Comparison of ENCODE assay signal across 30 mouse cellular contexts in genomic region chr7:18818301-18818700, GRCm38 (mm10). TPM values are rescaled to one million over a fixed set of nuclear protein-coding genes. Genes with fewer than 3 reads are reported as not detected.
DNase-seq lines count a peak whose midpoint lies in the region; ATAC-seq and TF ChIP-seq lines count a peak whose summit lies in the region.
"Had no signal": no experiment of that assay in that cellular context is flagged by ENCODE, and none has a peak within 500 bp of the region (broad histone marks: within the 10 kb centered on the region; RNA-seq: fewer than 3 reads in every experiment).

No protein-coding gene starts in this region.

- H3K4me2 ChIP-seq in midbrain, postnatal 0 days (ENCODE audit: low read depth, low read length, poor library complexity, severe bottlenecking), result no peak overlapping the region
- H3K4me2 ChIP-seq: forebrain, embryonic 12.5 days; forebrain, embryonic 15.5 days; heart, embryonic 13.5 days; hindbrain, embryonic 12.5 days; hindbrain, embryonic 15.5 days had no signal

- no peak for ATAC-seq in midbrain, postnatal 0 days (ENCODE audit: low FRiP score)
- ATAC-seq: CD4-positive, CD25-positive, alpha-beta regulatory T cell, adult 4 months; forebrain, embryonic 15.5 days had no signal

- no peak overlapping the region for H3K9ac ChIP-seq in midbrain, postnatal 0 days (replicated peaks; ENCODE audit: low read length, poor library complexity, severe bottlenecking)
- H3K9ac ChIP-seq: forebrain, embryonic 12.5 days; forebrain, embryonic 15.5 days; heart, embryonic 13.5 days; hindbrain, embryonic 12.5 days; hindbrain, embryonic 15.5 days had no signal

- WGBS in heart, embryonic 10.5 days, result 77% methylated on average over 9 of the region's 9 CpGs
- 82% methylated on average over 9 of the region's 9 CpGs for WGBS in midbrain, postnatal 0 days

- intact Hi-C loops in gastrocnemius, postnatal 14 days (cut with DNase I; ENCODE audit: low total_unique reads), result no loop called here

- no peaks in the 10 kb centered on the region for H3K9me3 ChIP-seq in heart, embryonic 10.5 days
- H3K9me3 ChIP-seq in midbrain, postnatal 0 days (ENCODE audit: low read length), result no peaks in the 10 kb centered on the region
- H3K9me3 ChIP-seq: forebrain, embryonic 12.5 days; forebrain, embryonic 15.5 days; heart, embryonic 13.5 days; hindbrain, embryonic 12.5 days; hindbrain, embryonic 15.5 days had no signal

- H3K4me1 ChIP-seq in heart, embryonic 10.5 days, result no peaks in the 10 kb centered on the region
- no peaks in the 10 kb centered on the region for H3K4me1 ChIP-seq in midbrain, postnatal 0 days (ENCODE audit: insufficient read depth, low read length)
- H3K4me1 ChIP-seq: forebrain, embryonic 12.5 days; forebrain, embryonic 15.5 days; heart, embryonic 13.5 days; hindbrain, embryonic 12.5 days; hindbrain, embryonic 15.5 days had no signal

- TF ChIP-seq CTCF in midbrain, postnatal 0 days (IDR thresholded peaks at IDR 0.05), result no peak

- no peaks in the 10 kb centered on the region for H3K27me3 ChIP-seq in heart, embryonic 10.5 days (ENCODE audit: insufficient read depth, poor library complexity, severe bottlenecking)
- no peaks in the 10 kb centered on the region for H3K27me3 ChIP-seq in midbrain, postnatal 0 days (ENCODE audit: insufficient read depth, low read length)
- H3K27me3 ChIP-seq: forebrain, embryonic 12.5 days; forebrain, embryonic 15.5 days; heart, embryonic 13.5 days; hindbrain, embryonic 12.5 days; hindbrain, embryonic 15.5 days had no signal

- H3K36me3 ChIP-seq in heart, embryonic 10.5 days, result no peaks in the 10 kb centered on the region
- H3K36me3 ChIP-seq in midbrain, postnatal 0 days (ENCODE audit: insufficient read depth, low read length), result no peaks in the 10 kb centered on the region
- H3K36me3 ChIP-seq: forebrain, embryonic 12.5 days; forebrain, embryonic 15.5 days; heart, embryonic 13.5 days; hindbrain, embryonic 12.5 days; hindbrain, embryonic 15.5 days had no signal

- H3K27ac ChIP-seq in heart, embryonic 10.5 days, result no peak overlapping the region
- no peak overlapping the region for H3K27ac ChIP-seq in midbrain, postnatal 0 days (ENCODE audit: low read depth, low read length)
- H3K27ac ChIP-seq: forebrain, embryonic 12.5 days; forebrain, embryonic 15.5 days; heart, embryonic 13.5 days; hindbrain, embryonic 12.5 days; hindbrain, embryonic 15.5 days had no signal

- peak; percentile 66 for DNase-seq in heart, embryonic 10.5 days (ENCODE audit: low spot score)
- no peak for DNase-seq in heart, adult 9 months (ENCODE audit: low spot score in 2 of 2)
- DNase-seq in R1 (ENCODE audit: low read depth, low spot score) (peak; percentile 45), ZHBTc4 (ENCODE audit: low read depth, low spot score) (peak; percentile 44)
- no peak for DNase-seq in midbrain, postnatal 0 days (ENCODE audit: low spot score)
- no peak for DNase-seq in gastrocnemius, postnatal 14 days
- DNase-seq: adrenal gland, postnatal 10 days; adrenal gland, postnatal 36 days; cerebellum, adult 18-20 months; cerebellum, adult 9-10 months; cerebellum, postnatal 14 days; gastrocnemius, postnatal 36 days had no signal

- no peak overlapping the region for H3K4me3 ChIP-seq in heart, embryonic 10.5 days
- no peak overlapping the region for H3K4me3 ChIP-seq in midbrain, postnatal 0 days (ENCODE audit: low read depth, low read length)
- H3K4me3 ChIP-seq: forebrain, embryonic 12.5 days; forebrain, embryonic 15.5 days; heart, embryonic 13.5 days; hindbrain, embryonic 12.5 days; hindbrain, embryonic 15.5 days had no signal

RNA-seq across cellular contexts. Expression of gene Psg17, which starts 3.1 kb away (rescaled TPM):
- polyA plus RNA-seq in heart, embryonic 10.5 days (2016; fragmentation: Nextera tagmentation; extraction: Ambion mirVana), result not detected in 2 replicates
- total RNA-seq in midbrain, postnatal 0 days (2014; rRNA removed), result not detected in 2 replicates
- not detected in 2 replicates for polyA plus RNA-seq in midbrain, postnatal 0 days (2015; fragmentation: Nextera tagmentation; extraction: Ambion mirVana)
- not detected for total RNA-seq in gastrocnemius, postnatal 14 days (2021)
- total RNA-seq: adrenal gland, adult 18-20 months; adrenal gland, postnatal 10 days; adrenal gland, postnatal 36 days; gastrocnemius, adult 8-10 months; gastrocnemius, postnatal 36 days; granulocyte monocyte progenitor cell, adult 5-6 weeks; heart, adult 8-10 months; heart, postnatal 25 days; hematopoietic stem cell, adult 5-6 weeks; MEL had no signal
- polyA plus RNA-seq: C2C12; CD4-positive, CD25-positive, alpha-beta regulatory T cell, adult 4 months; embryonic facial prominence, embryonic 11.5 days; forebrain, embryonic 12.5 days; forebrain, embryonic 15.5 days; heart, embryonic 13.5 days; heart, embryonic 16.5 days; hindbrain, embryonic 12.5 days had no signal

RNA-seq across cellular contexts. Expression of gene Psg19, which starts 20.0 kb away (rescaled TPM):
- not detected in 2 replicates for polyA plus RNA-seq in heart, embryonic 10.5 days (2016; fragmentation: Nextera tagmentation; extraction: Ambion mirVana)
- not detected in 2 replicates for total RNA-seq in midbrain, postnatal 0 days (2014; rRNA removed)
- not detected in 2 replicates for polyA plus RNA-seq in midbrain, postnatal 0 days (2015; fragmentation: Nextera tagmentation; extraction: Ambion mirVana)
- total RNA-seq in gastrocnemius, postnatal 14 days (2021), result not detected
- total RNA-seq: adrenal gland, adult 18-20 months; adrenal gland, postnatal 10 days; adrenal gland, postnatal 36 days; gastrocnemius, adult 8-10 months; gastrocnemius, postnatal 36 days; granulocyte monocyte progenitor cell, adult 5-6 weeks; heart, adult 8-10 months; heart, postnatal 25 days; hematopoietic stem cell, adult 5-6 weeks; MEL had no signal
- polyA plus RNA-seq: C2C12; CD4-positive, CD25-positive, alpha-beta regulatory T cell, adult 4 months; embryonic facial prominence, embryonic 11.5 days; embryonic facial prominence, embryonic 14.5 days; forebrain, embryonic 12.5 days; forebrain, embryonic 15.5 days; heart, embryonic 13.5 days; heart, embryonic 16.5 days; hindbrain, embryonic 12.5 days; hindbrain, embryonic 15.5 days; intestine, embryonic 14.5 days had no signal

RNA-seq across cellular contexts. Expression of gene Mill2, which starts 21.5 kb away (rescaled TPM):
- 0.04 and 0.21 TPM in 2 replicates for polyA plus RNA-seq in heart, embryonic 10.5 days (2016; fragmentation: Nextera tagmentation; extraction: Ambion mirVana)
- total RNA-seq in midbrain, postnatal 0 days (2014; rRNA removed), result 2.0 and 3.3 TPM in 2 replicates
- 0.64 and 0.93 TPM in 2 replicates for polyA plus RNA-seq in midbrain, postnatal 0 days (2015; fragmentation: Nextera tagmentation; extraction: Ambion mirVana)
- total RNA-seq in gastrocnemius, postnatal 14 days (2021), result 1 to 10 TPM; 2.6 to 3.2 TPM
- total RNA-seq: granulocyte monocyte progenitor cell, adult 5-6 weeks had no signal

RNA-seq across cellular contexts. Expression of gene Pglyrp1, which starts 52.8 kb away (rescaled TPM):
- polyA plus RNA-seq in heart, embryonic 10.5 days (2016; fragmentation: Nextera tagmentation; extraction: Ambion mirVana), result 0.26 and 0.43 TPM in 2 replicates
- 17.3 and 18.2 TPM in 2 replicates for total RNA-seq in midbrain, postnatal 0 days (2014; rRNA removed)
- 26.8 and 27.1 TPM in 2 replicates for polyA plus RNA-seq in midbrain, postnatal 0 days (2015; fragmentation: Nextera tagmentation; extraction: Ambion mirVana)
- 1 to 10 TPM; 1.4 to 1.5 TPM for total RNA-seq in gastrocnemius, postnatal 14 days (2021)
- total RNA-seq: MEL had no signal

Comparison
In these comparisons a context has a peak if more than half of its experiments do, and no peak if none do; other contexts are left out.
1. DNase-seq: peak in heart, embryonic 10.5 days (single experiment), R1 (single experiment) and ZHBTc4 (single experiment); none in heart, adult 9 months (0 of 2), midbrain, postnatal 0 days (single experiment) and gastrocnemius, postnatal 14 days (single experiment).